Mouse (Mus musculus) mature B cell (primary cell): ENCODE results near the gene Scrt2.
"Not testable (repeated sequence)": the region's sequence is repeated elsewhere in the genome, so short reads cannot be mapped to it uniquely, and the experiment has no call there.

Experiments used
- in situ Hi-C: fragments of 300-500 bp; cut with MboI; formaldehyde crosslinking; loops from 2 replicates; pipeline ENCODE4 v1.14.3; 2019

The Scrt2 gene

DNA sequence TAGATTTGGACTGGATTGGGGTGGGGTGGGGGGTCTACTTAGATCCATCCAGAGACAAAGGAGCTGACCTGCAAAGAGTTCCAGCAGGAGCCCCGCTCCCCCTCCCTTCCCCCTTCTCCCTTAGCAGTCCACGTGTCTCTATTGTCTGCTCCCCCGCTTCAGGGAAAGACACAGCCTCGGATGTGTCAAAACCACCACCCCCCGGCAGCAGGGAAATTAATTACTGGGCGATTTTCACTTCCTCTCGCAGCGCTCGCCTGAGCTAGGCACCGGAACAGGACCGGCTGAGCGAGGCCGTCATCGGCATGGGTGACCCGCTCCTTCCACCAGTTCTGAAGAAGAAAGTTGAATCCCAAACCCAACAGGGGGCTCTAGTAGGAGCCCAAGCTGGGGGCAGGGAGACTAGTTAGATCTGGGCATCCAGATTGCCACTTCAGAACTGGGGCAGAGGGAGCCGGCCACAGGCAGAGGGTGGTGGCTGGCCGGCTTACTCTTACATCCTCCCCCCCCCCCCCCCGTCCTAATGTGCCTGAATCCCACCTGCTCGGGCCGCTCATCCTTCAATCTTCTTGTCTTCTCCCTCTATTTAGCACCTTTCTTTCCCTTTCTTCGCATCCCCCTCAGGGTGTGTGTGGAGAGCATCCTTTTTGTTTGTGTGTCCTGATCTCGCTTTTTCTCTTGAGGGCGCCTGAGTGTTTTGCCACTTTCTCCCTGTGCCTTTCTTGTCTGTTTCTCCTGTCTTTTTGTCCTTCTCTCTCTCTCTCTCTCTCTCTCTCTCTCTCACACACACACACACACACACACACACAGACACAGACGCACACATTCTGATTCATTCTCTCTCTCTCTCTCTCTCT lies at the start of gene Scrt2:
Gene Scrt2, plus strand, starts transcription at position 845 of the 857 bp plus-strand sequence.
- in situ Hi-C loops = no loop called here

DNA sequence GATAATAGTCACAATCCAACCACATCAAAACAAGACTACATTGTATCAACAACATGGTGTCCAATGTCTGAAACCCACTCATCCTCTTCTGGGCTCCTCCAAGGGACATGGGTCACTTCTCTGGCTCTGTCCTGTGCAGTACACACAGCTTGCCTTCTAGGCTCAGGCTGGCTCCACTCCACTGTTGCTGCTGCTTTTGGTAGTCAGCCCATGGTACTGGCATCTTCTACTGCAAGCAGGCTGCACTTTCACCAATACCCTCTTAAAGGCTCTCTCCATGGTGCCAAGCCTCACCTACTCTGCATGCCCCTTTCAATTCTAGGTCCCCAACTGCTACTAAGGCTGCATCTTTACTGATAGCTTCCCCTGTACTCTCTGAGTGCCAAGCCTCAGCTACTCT lies 41.2 kb upstream of the Scrt2 start:
- in situ Hi-C loops = no loop called here

DNA sequence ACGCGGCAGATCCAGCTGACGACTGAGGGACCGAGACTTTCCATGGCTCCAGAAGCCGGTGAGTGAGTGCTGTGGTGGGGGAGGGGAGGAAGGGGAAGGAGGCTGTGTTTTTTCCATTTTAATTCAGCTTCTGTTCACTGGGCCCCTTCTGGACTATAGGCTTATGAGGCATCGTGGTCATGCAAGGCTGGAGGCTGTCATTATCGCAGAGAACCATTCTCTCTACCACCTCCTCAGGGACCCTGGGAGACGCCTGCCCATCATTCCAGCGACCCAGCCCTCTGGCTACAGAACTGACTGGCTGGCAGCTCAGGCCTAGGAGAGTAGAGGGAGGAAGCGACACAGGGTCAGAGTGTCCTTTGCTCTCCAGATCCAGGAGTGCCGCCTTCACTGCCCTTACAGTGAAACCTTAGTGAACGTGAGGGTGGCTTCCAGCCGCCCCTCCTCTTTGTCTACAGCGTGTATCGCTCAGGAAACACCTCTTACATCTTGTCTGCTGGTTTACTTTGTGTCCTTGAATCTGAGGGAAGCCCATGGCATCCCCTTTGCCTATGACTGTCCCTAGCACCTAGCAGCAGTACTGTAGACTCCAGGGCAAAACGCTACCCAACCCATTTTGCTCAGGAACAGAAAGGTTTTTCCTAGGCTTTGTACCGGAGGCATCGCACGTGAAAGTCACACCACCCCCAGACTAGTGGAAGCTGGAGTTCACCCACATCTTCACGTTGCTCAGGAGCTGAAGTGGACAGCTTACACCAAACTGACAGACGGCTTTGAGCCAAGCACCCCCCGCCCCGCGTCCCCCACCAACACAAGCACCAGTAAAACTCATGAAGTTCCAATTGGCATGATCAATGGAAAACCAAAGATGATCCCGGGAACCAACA lies 34.0 kb upstream of the Scrt2 start:
- in situ Hi-C loops = no loop called here

DNA sequence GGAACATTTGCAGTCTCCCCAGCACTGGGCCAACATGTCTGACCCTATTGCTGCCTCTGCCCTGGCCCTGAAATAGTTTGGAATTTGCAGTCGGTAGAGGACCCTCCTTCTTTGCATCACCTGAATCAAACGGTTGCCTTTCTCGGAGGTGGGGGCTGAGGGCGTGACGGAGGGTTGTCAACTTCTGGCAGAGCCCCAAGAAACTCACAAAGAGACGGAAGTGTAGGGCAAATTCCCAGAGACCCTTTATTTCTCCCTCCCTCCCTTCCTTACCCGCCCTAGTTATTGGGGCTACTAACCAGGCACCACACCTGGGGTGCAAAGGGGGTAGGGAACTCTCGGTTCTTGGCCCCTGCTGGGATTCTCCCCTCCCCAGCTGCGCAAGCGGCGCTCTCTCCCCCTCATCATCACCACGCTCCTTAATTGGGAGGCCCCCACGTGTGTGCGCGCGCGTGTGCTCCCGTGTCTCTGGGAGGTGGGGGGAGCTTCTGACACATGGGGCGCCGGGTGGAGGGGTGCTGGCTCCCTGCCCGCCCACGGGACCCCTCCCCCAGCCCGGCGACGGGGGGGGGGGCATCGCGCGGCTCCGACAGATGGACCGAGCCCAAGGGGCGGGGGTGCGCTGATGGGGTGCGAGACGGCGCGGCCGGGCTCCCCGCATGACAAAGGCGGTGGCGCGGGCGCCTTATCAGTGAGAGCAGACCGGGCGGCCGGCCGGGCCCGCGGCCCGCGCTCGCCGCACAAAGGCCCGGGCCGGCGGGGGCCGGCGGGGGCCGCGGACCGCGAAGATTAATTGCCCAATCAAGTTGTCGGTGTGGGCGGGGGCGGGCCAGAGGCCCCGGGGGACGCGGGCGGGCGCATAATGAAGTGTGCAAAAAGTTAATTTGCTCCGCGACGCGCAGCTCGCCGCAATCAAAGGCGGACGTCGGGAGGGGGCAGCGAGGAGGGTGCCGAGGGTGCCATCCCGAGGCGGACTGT lies 33.0 kb upstream of the Scrt2 start:
- in situ Hi-C loops = no loop called here

DNA sequence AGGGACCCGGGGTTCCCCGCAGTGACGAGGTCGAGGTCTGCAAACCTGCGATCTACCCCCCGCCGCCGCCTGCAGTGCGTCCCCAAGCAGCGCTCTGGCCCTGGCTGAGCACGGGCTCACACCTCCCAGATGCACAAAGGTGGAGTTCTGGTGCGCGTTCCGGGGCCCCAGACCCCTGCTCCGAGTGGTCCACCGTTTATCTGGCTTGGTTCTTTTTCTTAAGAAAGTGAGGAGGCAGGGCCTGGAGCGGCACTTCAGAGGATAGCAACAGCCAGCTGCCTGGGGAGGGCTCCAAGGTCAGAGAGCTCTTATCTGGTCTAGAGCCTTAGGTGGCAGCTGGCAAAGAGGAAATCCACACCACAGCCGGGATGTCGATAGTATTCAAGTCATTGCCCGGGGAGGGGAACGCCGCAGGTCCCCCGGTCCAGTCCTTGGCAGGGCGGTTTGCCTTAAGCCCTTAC lies 32.3 kb upstream of the Scrt2 start:
- in situ Hi-C loops = no loop called here

DNA sequence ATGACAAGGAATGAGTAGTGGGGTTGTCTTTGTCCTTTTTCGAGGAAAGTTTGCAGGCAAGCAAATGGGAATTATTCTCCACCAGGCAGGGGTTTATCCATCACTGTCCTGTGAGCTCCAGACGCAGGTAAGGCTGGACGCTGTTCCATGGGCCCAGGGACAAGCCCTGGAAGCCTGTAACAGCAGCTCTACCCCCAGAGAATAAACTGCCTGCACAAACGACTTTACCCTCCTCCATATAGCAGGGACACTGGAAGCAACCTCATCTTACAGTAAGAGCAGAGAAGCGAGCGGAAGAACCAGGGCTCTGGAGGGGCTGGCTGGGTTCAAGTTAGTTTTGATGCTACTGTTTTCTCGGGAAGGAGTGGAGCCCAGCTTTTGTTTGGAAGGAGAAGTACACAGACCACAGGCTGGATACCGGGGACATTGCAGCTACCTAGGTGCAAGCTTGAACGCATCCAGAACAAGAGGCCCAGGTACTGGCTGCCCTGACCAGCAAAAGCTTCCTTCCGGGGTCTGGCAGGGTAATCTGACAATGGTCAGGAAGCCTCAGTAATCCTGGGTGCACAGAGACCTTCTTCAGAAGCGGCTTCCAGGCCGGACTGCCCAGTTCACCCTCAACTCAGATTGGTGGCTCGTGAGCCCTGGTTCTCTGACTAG lies 31.6 kb upstream of the Scrt2 start:
- in situ Hi-C loops = no loop called here

DNA sequence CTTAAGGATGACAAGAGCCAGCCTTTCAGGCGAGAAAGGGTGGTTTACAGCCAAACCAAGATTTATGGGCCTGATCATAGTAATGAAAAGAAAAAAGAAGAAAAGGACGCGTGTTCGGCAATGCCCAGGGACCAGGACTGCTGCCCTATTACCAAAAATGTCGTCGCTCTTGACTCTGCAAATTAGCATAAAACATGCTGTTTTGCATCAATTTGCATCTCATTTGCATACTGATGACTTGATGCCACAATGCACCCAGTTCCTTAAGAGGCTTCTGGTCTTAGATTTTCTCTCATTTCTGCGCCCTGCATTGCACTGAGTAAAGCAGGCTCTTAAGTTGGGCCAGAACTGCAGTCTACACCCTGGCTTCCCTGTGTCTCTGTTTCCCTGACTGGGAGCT lies 31.0 kb upstream of the Scrt2 start:
- in situ Hi-C loops = no loop called here

DNA sequence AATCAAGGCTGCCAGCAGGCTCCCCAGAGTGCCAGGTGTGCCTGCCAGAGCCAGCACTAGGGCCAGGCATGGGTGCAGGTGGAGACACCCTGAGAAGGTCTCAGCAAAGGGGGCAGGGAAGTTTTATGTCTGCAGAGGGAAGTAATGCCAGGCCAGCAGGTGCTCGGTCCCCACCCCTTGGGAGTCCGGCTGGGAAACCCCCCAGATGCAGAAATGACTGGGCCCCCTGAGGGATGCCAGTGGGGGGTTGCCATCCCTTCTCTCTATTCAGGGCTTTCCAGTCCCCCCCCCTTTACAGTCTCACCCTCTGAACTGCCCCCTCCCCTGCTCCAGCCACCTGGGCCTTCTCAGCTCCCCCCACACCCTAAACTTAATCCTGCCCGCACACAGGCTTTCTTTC lies 29.3 kb upstream of the Scrt2 start:
- in situ Hi-C loops = no loop called here

DNA sequence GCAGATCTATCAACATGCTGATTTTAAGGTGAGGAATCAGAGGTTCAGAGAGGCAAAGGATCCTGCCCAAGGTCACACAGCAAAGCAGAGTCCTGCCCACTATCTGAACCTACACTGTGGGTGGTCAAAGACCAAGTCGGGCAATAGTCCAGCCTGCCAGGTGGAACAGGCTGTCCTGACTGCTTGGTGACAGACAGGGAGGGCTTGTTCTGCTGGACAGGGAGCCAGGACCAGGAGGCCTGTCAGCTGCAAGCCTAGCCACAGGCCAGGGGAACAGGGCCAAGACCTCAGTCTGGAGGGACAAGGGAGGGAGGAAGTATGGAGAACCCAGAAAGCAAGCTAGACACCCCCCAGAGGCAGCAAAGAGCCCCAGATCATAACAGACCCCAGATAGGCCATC lies 25.9 kb upstream of the Scrt2 start:
- in situ Hi-C loops = no loop called here

DNA sequence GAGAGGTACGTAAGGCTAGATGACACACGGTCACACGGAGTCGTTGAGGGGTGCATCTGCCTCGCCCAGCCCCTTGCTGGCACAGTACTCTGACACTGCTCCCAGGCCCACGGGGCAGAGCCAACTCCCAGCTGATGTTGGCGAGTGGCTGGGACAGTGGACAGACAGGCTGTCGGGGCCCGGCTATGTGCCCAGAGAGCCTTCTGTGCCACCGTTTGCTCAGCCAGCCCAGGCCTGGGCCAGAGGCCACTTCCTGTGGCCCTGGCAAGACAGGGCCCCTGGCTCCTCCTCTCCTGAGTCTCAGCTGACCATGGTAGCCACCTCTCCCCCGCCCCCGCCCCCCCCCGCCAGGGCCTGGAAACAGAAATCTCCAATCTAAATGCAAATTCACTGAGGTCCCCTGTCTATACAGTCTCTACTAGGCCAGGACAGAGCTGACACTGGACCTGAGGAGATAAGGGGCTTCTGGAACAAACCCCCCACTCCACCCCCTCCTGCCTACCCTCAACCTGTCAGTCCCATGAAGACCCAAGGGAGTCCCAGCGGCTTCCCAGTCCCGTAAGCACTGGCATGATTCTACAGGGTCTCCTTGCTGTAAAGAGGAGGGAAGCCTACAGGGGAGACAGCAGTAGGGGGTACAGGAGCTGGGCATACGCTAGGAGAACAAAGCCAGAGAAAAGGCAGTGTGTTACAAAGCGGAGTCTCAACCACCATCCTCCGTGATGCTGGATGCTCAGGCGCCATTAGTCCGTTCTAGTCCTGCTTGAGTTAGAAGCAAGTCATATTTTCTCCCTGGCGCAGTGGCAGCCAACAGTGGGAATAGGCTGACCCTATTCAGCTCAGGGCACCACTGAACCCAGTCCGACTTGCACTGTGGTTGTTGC lies 24.7 kb upstream of the Scrt2 start:
- in situ Hi-C loops = no loop called here

DNA sequence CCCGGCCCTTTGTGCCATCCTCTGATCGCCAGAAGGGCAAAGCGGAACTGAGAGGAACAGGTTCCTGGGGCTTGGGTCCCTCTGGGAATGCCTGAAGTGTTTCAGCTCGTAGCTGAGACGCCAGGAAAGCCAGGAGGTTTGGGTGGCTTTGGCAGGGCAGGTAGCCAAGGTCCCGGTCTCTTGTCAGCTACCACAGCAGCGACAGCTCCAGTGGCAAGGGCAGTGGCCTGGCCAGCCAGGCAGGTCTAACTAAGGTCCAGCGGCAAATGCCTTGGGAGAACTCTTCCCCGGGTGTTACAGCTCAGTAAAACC lies 24.1 kb upstream of the Scrt2 start:
- in situ Hi-C loops = no loop called here

DNA sequence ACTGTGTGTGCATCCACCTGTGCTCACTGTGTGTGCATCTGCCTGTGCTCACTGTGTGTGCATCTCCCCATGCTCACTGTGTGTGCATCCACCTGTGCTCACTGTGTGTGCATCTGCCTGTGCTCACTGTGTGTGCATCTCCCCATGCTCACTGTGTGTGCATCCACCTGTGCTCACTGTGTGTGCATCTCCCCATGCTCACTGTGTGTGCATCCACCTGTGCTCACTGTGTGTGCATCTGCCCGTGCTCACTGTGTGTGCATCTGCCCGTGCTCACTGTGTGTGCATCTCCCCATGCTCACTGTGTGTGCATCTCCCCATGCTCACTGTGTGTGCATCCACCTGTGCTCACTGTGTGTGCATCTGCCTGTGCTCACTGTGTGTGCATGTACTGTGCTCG lies 18.5 kb upstream of the Scrt2 start:
- in situ Hi-C loops = not testable (repeated sequence)

DNA sequence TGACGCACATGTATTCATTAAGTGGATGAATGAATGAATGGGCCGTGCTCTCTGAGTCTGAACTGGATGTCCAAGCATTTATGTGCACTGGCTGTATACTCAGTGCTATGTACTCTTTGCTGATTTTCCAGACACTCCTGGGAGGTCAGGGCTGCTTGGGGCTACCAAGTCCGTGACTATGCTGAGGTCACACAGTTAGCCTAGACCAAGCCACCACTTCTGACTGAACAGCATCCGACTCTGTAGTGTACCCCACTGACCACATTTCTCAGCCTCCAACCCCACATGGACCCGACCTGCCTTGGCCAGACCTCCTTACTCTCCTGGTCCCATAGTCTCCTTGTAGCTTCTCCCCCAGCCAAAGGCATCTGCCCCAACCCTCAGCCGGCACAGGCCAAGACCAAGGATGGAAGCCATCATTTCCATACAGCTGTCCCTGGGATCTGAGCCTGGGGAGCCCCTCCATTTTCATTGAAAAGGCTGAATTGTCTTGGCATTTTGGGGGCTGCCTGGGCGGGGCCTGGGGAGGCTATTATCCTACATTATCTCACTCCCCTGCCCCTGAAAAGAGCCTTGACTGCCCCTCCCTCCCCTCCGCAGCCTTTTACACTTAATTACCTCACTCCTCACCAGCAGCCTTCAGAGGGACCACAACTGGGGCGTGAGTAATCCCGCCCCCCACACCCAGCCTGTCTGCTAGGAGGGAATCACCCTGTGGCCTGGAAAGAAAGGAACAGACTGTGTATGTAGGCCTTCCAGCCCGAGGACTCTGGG lies 12.5 kb upstream of the Scrt2 start:
- in situ Hi-C loops = no loop called here

DNA sequence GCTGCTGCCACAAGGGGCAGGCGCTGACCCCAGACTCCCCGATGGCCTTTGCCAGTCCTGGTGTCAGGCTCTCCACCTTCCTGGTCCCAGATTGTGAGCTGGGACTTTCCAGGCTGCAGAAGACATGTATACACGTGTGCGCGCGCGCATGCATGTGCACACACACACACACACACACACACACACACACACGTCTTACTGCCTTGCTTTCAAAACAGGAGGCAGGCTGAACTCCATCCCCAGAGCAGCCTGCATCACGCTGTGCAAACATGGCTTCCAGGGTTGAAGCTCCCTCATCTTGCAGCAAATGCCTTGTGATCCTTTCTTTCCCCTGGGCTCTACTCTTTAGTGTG lies 11.9 kb upstream of the Scrt2 start:
- in situ Hi-C loops = no loop called here

DNA sequence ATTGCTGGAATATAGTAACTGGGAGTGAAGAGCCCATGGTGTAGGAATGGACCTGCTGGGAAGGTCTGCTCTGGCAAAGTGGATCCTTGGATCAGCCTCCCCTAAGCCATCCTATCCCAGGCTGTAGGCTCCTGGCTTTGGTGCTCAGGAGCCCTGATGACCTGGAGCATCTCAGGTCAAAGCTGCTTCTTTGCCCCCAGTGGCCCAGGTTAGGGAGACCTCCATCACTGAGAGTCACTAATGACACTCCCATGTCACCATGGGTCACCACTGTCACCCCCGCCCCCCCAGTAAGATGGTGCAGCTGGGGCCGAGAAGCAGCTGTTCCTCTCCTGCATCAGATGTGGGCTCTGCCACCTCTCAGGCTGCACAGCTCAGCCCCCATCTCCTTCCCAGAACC lies 11.4 kb upstream of the Scrt2 start:
- in situ Hi-C loops = no loop called here

DNA sequence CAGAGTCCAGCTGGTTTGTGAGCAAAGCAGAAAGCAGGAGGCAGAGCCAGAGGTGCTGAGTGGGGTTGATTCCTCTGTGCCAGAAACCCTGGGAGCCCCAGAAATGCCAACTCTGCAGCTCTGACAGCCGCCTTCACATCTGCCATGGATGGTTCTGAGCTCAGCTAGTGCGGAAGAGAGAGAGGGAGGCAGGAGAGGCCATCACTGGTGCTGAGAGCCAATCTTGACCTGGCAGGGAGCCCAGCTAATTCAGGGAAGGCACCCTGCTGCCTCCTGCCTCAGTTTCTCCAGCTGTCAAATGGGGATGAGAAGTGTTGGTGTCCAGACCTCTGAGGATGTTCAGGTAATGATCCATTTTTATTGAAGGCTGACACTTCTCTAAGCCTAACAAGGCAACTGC lies 6.8 kb upstream of the Scrt2 start:
- in situ Hi-C loops = no loop called here

DNA sequence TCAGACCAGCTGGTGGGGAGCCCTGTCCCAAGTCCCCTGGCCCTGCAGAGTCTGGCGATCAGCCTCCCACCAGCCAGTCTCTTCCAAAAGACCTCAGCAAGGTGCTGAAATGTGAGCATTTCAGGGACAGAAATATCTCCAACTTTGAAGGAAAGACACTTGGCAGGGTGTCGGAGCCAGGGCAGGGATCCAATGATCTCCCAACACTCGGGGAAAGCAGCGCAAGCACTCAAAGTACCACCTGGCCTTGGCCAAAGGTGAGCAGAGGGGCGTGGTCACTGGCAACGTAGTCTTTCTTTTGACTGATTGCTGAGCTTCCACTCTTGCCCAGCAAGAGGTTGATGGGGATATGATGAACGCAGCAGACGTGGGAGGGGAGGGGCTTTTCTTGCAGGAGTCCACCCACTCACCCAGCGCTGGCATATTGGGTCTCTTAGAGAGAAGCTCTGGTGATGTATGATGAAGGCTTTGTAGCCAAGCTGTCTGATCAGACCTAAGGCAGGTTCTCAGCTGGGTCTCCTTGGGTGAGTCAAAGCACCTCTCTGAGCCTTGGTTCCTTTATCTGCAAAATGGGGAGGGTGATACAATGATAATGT lies 5.9 kb upstream of the Scrt2 start:
- in situ Hi-C loops = no loop called here

DNA sequence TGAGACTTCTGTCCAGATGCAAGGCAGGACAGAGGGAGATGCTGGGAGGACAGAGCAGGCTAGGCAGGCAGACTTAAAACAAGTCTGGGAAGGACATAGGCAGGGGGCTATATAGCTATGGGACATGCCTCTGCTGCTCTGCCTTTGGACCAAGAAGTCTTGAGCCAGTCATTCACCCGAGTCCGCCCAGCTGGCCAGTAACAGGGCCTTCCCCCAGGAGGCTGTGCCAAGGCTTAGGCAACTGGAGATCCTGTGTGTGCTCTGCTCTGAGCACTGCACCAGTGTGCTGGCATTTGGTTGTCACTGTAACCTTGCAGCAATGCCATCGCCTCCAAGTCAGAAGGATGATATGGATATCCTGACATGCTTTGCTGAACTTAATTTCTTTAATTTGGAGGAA lies 4.0 kb upstream of the Scrt2 start:
- in situ Hi-C loops = no loop called here
